Mouse (Mus musculus) E14TG2a.4 (cell line): Measurements from ENCODE around the gene Pde5a.

Experiments used
- CTCF ChIP-seq: conservative IDR thresholded peaks from 2 replicates; pipeline ENCODE4 v1.5.1; 2014; ENCODE audit warnings: low read length
- POU5F1 ChIP-seq: IDR thresholded peaks from 2 replicates; pipeline ENCODE4 v1.6.1; 2014; ENCODE audit warnings: low read length, borderline replicate concordance

DNA sequence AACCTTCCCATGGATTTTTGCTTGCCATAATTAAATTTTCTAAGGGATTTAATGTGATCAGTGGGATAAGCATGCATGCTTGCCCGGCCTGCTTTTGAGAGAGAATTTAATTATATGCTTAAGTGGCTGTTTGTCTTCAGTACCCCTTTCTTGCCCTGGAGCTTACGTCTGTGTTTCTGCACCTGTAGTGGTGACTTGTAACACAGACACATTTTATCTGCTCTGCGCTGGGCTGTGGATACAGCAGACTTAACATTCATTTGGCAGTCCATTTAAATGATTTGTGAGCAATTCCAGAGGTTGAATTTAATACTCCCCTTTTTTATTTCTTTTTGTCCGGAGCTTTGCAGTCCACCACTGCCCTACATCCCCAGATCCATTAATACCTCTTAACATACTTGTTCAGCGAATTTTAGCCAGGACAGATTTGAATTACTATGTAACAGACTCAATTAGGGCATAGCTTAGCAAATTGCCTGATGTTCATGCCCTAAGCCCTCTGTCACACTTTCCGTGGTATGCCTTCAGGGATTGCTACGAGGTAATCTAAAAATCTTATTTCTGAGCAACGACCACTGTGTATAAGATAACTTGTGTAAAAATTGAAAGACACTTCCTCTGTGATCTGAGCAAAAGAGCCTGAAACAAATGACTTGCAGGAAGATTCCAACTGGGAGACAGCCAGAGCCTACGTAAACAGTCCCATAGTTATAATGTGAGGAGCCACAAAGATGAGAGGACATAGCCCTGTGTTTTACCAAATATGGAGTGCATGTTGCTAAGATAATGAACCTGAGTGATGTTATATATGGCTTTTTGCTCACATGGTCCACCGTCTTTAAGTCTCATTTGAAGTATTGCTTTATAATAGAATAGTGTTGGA lies 72.0 kb downstream of the Pde5a start:
- no peak for TF ChIP-seq CTCF
- no peak for TF ChIP-seq POU5F1
